Mouse (Mus musculus) large intestine, adult 2 months (tissue): ENCODE measurements at regions not wholly inside any gene's neighbourhood (a gene's known extent, or its start where the extent isn't known, plus 50 kb on each side); places are given as distances from the start of the nearest gene placed in this dataset.

Experiments
- DNase-seq: peaks from one replicate; pipeline ENCODE4 v3.0.0-alpha.2; 2012; ENCODE audit warnings: low read depth, low spot score
- WGBS: fragments of 180-500 bp; shearing (Covaris S2); methylation state at CpG from one replicate; pipeline ENCODE4 v1.1.7; 2018; 5-methylcytosine and 5-hydroxymethylcytosine counted together

DNA sequence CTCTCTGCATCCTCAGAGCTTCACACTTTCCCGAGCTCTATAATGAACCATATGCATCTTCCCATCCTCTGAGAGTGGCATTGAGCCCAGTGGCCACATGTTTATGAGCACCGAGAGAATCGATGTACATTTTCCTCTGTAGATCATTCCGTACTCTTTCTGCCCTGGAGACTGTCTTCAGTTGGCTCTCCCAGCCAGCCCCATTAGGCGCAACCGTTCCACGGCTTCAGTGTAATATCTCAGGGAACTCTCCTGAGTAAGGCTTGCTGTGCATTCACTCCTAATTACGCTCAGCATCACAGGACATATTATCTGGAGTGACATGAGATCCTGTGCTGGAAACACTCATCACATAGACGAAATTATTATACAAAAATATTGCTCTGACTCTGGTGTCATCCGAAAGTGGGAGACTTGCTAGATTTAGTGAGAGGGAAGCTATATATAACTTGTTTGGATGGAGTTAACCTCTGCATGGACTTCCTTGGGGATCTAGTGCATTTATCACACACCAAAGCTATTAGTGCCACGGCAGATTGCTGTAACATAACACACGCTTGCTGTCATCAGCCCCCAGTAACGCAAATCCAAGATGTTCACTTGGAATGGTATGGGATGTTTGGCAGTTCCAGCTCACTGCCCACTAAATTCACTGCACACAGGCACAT lies 83.4 kb upstream of the Cxcl12 start:
- WGBS, result 74% methylated on average over 13 of the region's 13 CpGs
- DNase-seq, result no peak

DNA sequence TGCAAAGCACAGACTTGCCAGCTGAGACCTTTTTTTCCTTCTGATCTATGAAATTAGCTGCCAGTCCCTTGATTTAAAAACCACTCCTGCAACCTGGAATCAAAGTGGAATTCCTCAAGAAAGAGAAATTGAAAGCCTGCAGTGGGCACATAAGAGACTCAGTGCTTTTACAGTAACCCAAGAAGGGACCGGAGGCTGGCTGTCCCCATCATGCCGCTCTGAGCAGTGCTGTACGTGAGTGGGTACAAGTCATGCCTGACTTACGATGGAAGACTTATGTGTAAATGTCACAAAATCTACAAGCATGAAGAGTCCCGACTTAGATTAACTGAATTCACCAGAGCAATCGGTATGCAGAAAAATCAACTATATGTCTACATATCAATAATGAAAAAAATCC lies 73.6 kb upstream of the Cxcl12 start:
- 91% methylated on average over 6 of the region's 6 CpGs for WGBS
- DNase-seq, result no peak

- WGBS, result 61% methylated on average over 10 of the region's 10 CpGs
- DNase-seq, result no peak
These were observed 68.5 kb upstream of the Cxcl12 start for GRCm38 (mm10) chr6:117099871-117100270.

DNA sequence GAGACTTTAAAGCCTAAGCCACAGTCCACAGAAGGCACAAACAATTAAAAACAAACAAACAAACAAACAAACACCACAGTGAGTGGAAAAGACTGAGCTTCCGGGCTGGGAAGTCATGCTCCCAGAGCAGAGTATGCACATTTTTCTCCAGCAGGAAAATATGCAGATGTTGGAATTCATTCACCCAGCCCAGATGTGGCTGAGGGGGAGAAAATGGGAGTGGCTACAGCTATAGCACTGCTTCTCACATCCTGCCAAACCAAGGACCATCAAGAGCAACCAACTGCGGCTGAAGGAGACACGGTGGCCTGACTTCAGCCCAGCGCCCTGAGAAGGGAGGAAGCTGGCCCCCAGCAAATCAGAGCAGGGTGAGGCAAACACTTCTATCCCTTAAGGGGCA lies 65.6 kb upstream of the Cxcl12 start:
- 83% methylated on average over 4 of the region's 4 CpGs for WGBS
- no peak for DNase-seq

GRCm38 (mm10) chr6:117104047-117104446 lies 64.3 kb upstream of the Cxcl12 start:
- 72% methylated on average over 6 of the region's 6 CpGs for WGBS
- DNase-seq, result no peak

DNA sequence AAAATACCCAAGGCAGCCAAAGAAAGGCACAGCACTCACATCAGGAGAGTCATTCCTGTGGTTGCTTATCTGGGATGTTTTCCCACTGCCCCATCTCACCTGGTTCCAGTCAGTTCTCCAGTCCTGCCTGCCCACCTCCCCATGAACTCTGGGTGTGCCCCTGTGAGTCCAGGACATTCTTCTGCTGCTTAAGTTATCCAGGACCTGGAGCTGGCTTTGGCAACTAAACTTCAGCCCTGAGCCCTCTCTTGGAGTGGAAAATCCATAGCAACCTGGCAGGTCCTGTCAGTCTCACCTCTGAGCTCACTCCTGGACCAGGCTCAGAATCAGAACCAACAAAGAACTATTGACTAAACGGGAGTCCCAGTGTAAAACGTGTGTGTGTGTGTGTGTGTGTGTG lies 63.9 kb upstream of the Cxcl12 start:
- 44% methylated on average over 2 of the region's 2 CpGs for WGBS
- no peak for DNase-seq

- 21% methylated on average over 6 of the region's 6 CpGs for WGBS
These were observed 63.1 kb upstream of the Cxcl12 start for GRCm38 (mm10) chr6:117105182-117105589.

DNA sequence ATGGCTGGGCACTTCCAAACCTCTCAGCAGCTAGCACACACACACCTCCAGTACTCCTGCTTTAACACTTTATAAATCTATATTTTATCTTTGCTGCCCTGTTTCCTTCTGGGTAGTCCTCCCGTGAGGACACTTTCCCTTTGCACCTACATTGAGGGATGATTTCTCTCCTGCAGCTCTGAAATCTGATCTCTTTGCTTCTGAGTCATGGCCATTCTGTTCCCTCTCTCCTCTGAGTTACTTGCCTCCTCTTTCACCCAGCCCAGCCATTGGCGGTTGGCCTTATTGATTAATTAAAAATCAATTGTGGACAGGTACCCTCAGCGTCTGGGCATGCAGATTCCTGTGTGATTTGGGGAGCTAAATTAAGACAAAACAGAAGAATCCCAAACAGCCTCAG lies 58.0 kb upstream of the Cxcl12 start:
- WGBS, result 66% methylated on average over 3 of the region's 3 CpGs
- DNase-seq, result no peak

More at GRCm38 (mm10) chr6:117105182-117105589, 63.1 kb upstream of the Cxcl12 start:
- DNase-seq, result no peak

- DNase-seq, result no peak
- WGBS, result 68% methylated on average over 8 of the region's 8 CpGs
These were observed 53.5 kb upstream of the Cxcl12 start for GRCm38 (mm10) chr6:117114859-117115258.

- no peak for DNase-seq
- WGBS, result 80% methylated on average over 3 of the region's 3 CpGs
These were observed 50.3 kb upstream of the Cxcl12 start for GRCm38 (mm10) chr6:117118081-117118480.
